Mouse (Mus musculus): ENCODE data around the gene Fkbp15.

DNA sequence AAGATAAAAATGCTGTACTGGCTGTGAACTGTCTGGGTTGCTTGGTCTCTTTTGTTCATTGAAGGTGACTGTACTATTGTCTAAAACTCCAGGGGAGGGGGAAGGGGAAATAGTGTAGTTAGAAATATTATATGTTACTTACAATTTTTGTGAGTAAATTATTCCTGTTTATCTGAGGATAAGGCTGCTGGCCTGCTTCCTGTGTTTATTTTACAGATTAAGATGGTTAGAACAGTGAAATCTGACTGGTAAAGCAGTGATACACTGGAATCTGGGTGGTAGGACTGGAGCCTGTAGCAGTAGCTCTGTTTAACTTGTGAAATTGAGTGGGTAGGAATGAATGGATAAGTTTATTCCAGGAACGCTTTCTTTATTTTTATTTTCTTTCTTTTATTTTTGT is 1.6 kb upstream of the Fkbp15 start:
- no peak for TF ChIP-seq POLR2A (IDR thresholded peaks at IDR 0.05; ENCODE audit: low read depth, low read length)
- TF ChIP-seq CTCF (IDR thresholded peaks at IDR 0.05; ENCODE audit: extremely low read depth, insufficient read length, insufficient replicate concordance, low read depth, low read length) = no peak

All from small intestine, adult 2 months (tissue).